Mouse (Mus musculus) T-helper 17 cell (primary cell): ENCODE results near the gene Crygn.

Source experiments
- in situ Hi-C, 2 experiments: fragments of 300-600 bp; cut with MboI, MseI; formaldehyde crosslinking; loops; 1 replicate in 1 of 2; 2 replicates in 1 of 2; pipeline ENCODE4 v1.15.1; 2025; ENCODE audit warnings: high pct_unique_total_duplicates in 2 of 2

Gene Crygn

DNA sequence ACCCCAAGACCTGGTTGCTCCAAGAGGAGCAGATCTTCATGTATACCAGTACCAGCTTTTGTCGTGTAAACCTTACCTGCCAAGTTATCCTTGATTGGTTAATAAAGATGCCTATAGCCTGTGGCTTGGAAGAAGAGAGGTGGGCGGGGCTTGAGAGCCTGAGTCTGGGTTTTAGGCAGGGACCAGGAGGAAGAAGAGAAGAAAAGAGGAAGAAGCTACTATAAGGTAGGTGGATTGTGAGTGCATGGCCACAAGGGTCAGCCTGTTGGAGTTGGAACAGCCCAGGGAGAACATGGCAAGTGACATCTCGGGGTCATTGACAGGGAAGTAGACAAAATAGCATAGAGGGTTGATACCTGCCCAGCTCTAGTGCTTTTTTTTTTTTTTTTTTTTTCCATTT is 38.0 kb downstream of the Crygn start:
- in situ Hi-C loops: no loop called here

DNA sequence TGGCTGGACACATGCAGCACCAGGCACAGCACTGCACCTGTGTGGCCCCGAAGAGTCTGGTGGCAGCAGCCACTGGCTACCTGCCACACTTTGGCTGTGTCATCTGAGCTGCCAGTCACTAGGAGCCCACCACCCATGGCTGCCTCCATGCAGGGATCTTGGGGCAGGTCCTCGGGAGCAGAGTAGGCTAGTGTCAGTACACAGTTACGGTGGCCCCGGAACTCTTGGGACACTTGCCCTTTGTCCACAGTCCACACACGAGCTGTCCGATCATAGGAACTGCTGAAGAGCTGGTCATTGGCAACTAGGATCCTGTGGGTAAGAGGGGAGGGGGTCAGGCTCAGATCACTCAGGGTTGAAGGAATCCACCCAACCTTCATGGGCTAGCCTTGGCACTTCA is 39.7 kb downstream of the Crygn start:
- in situ Hi-C loops: no loop called here

DNA sequence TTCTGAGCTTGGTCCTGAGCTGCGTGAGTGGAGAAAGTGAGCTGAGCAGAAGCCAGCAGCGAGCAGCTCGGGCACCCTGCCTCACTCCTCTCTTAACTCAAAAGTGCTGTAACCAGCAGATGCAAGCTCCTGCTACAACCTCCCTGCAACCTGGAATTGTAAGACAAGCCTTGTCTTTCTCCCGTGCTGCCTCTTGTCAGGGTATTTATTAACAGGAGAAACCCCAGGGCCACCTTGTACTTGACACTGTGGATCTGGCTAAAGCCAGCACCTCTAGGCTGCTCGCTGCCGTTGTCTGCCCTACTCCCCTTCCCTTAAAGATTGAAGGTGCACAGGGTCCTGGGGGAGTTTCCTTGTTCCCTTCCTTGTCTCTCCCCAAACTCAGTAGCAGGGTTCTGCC is 43.8 kb downstream of the Crygn start:
- in situ Hi-C loops: no loop called here

DNA sequence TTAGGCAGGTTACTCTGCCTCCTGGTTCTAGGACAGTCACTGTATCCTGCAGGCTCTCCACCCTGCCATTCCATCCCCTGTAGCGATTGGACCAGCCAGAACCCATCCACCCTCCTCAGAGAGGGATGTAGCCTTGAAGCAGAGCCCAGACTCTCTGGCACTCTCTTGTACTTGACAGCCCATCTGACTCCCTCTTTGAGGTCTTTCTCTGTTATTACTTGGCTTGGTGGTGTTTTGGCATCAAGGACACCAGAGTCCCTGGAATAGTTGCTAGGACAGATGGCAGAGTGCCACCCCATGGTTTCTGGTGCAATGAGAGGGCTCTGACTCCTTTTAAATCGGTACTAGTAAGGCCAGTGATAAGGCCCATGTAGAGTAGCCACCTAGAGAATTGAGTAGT is 44.6 kb downstream of the Crygn start:
- in situ Hi-C loops: no loop called here

DNA sequence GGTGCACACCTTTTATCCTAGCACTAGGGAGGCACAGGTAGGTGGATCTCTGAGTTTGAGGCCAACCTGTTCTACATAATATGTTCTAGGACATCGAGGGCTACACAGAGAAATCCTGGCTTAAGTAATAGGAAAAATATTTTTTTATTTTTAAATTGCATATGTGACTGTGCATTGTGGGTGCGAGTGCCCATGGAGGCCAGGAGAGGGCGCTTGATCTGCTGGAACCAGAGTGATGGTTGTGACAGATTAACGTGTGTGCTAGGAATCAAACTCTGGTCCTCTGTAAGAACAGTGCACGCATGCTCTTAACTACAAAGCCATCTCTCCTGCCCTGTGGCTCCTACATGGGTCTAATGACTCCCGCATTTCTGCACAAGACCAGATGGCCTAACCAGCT is 46.2 kb downstream of the Crygn start:
- in situ Hi-C loops: no loop called here

DNA sequence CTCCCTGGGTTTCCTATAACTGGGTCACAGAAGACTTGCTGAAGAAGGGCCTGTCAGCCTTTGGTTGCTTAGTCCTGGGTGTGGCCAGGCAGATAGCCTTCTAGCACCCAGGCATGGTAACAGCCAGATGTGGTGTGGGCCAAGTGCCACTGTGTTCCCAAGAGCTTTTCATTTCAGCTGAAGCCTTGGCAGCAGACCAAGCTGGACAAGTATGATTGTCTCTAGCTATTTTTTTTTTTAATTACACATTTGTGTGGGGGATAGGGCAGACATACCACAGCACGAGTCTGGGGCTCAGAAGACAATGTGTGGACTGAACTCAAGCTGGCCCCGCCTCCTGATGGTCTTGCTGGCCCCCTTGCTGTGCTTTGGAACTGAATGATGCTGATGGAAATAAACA is 47.8 kb downstream of the Crygn start:
- in situ Hi-C loops: no loop called here

DNA sequence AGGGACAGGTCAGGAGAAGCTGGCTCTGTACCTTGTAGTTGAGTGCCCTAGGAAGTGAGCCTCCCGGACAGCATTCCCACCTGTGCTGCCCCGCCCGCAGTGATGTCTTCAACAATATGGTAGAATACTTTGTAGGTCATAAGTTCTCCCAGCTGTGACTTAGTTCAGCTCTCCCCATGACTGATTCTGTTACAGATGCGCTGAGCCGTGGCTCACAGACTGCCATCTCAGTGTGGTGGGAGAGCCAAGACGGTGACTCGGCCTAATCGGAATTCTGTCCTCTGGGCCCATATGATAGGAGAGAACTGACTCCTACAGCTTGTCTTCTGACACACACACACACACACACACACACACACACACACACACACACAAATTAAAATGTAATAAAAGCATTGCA is 53.2 kb downstream of the Crygn start:
- in situ Hi-C loops: no loop called here

DNA sequence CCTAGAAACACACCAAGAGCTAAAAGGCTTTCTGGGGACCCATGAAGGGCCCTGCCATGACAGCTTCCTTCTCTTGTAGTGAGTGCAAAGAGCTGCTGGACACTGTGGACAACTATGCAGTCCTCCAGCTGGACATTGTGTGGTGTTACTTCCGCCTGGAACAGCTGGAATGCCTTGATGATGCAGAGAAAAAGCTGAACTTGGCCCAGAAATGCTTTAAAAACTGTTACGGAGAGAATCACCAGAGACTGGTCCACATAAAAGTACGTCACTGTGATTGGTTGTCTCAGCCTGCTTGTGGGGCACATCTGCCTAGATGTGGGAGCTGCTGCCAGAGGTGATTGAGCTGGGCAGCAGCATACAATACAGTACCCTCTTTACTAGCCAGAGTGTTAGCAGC is 56.5 kb downstream of the Crygn start:
- in situ Hi-C loops: no loop called here
